Mouse (Mus musculus): ENCODE results near the gene Gga2.

The Gga2 gene

DNA sequence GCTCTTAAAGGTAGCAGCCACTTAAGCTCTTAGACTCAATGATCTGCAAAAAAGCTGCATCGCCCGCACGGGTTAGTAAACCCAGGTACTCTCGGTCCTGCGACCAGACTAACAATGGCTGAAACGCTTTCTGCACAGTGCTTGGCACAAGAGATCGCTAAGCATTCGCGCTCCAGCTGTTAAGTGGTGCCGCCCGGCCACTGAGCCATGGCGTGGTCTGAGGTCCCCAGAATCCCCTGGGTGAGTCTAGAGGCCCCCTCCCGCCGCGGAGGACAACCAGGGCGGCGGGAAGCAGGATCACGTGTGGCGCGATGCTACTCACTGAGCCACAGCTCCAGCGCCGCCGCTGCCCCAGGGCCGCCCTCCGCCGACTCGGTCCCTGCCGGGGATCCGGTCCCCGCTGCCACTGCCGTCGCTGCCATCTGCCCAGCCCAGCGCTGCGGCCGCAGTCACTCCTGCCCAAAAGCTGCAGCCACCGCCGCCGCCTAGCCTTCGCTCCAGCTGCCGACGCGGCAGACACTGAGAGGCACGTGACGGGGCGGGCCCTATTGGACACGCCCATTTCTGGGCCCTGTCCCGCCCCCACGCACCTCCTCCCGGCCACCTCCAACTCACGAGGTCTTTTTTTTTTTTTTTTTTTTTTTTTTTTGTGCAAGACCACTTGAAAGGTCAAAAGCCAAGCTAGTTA, at the start of gene Gga2:
Gene Gga2, minus strand, starts transcription at position 556 of the 688 bp plus-strand sequence.
- DNase-seq = peak; percentile 87

DNA sequence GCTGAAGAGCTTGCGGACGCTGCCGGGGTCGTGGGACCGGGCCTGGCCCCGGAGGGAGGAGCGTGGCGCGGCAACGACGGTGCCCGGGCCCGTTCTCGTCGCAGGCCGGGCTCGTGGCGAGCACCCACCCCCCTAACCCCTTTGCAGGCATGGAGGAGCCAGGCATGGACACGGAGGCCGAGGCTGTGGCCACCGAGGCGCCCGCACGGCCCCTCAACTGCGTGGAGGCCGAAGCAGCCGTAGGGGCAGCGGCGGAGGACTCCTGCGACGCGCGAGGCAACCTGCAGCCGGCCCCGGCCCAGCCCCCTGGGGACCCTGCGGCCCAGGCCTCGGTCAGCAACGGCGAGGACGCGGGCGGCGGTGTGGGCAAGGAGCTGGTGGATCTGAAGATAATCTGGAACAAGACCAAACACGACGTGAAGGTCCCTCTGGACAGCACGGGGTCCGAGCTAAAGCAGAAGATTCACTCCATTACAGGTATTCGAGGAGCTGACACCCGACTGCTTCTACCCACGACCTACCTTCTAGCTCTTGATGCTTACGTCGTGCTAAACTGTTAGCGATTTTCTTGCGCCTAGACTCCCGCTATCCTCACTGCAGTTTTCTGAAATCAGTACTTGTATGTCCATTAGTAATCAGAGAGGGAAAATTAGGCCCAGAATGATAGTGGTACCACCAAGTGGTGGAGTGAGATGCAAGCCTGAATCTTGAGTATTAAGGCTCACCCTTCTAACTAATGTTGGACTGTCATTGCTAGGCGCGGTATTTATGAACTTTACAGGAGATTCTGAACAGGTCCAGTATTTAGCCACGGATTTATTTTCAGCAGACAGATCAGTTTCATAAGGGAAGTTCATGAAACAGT, 46.7 kb upstream of the Gga2 start:
- no peak for DNase-seq

DNA sequence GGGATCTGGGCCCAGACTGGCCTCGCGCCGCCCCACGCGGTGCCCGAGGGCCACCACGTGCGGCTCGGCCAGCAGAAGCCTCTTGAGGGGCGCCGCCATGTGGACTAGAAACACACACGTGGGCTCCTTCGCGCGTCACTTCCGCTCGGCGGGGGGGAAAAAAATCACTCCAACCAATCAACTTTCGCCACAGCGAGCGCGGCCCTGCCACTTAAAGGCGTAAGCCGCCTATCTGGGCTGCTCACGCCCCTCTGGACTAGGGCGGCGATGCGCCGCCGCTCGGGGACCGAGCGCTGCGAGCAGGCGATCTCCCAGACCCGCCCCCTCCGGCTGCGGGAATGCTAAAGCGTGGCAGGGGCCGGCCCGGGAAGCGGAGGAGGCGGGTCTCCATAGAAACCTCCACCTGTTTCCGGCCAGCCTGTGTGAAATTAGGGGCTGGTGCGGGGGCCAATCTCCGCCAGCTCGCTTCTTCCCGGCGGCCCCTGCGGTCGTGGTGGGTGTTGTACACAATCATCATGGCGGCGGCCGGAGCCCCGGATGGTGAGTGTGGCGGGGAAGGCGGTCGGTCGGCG, 46.0 kb upstream of the Gga2 start, which contains the start of the genes Ubfd1 and Ears2:
Gene Ubfd1, plus strand, starts transcription at position 231 of the 572 bp plus-strand sequence.
Gene Ears2, minus strand, starts transcription at position 319 of the 572 bp plus-strand sequence.
- DNase-seq = peak; percentile 98

DNA sequence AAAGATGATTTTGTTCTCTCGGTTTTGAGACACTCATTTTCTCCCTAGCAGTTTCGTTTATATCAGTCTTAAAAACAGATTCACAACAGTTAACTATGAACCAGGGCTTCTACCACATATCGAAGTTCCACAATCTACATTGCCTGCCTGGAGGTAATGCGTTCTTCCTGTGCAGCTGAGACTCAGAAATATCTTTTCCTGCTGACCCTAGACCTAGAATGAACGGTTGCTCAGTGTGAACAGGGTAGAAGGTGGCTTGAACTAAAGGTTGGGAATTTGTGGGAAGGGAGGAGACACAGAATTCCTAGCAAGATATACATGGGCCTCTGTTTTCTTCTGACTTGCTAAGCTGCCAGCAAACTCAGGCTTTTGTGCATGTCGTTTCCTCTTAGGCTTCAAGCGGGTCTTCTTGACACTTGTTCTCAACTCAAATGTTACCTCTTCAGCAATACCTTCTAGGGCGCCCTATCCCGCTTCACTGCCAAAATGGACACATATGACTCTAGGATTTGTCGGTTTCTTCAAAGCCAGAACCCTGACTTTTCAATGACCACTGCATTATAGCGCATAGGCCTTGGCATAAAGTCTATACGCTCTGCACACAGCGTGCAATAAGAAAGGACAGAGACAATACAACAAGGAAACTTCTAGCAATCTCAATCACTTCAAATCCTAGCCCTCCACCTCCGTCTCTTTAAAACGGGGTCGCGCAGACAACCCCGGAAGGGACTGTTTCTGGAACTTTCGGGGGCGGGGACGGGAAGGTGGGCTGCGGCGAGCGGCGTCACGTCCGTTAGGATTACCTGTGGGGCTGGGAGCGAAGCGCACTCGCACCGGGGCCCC, 45.3 kb upstream of the Gga2 start:
- DNase-seq = no peak

DNA sequence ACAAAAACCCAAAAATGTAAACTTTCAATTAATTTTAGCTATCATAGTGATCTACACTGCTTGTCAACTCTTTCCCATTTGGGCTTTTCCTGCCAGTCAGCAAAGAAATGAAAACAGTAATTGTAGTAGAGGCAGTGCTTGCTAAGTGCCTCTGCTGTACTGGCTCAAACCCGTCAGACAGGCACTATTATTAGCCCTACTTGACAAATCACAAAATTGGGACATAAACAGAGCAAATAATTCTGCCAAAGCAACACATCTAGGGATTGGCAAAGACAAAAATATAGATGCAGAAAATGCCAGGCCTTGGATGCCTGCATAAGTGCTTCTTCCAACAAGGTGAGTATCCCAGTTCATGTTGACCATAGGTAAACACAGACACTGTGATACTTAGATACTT, 44.6 kb upstream of the Gga2 start:
- DNase-seq = no peak

DNA sequence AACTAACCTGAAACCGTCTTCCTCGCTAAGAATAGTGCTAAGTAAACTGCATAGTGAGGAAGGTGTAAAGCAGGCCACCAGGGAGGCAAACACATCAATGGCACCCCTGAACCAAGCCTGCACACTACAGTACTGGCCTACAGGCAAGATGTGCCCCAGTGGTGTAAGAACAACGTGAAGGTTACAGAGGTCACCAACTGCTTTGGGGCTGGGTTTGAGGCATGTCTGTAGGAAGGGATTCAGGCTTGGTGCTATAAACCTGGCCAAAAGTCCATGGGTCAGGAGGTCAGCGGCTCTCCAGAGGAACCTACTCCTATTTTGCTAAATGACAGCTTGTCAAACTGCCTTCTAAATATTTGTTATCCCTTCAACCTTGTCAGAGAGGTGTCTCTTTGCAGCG, 35.6 kb upstream of the Gga2 start:
- DNase-seq = no peak

DNA sequence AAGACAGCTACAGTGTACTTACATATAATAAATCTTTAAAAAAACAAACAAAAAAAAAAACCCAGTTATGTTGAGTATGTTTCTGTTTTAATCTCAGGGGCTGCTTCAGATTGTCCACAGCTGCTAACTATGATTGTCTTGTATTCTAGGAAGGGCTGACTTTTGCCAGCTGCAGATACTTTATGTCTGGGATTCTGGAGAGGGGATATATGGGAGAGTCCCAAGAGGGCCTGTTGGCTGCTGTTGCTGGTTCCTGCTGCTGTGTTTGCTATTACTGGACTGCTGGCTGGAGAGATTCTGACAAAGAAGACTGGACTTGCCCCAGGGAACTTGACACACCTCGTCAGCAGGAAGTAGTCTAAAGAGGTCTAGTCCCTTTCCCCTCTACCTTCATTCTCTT, 29.8 kb upstream of the Gga2 start:
- no peak for DNase-seq

DNA sequence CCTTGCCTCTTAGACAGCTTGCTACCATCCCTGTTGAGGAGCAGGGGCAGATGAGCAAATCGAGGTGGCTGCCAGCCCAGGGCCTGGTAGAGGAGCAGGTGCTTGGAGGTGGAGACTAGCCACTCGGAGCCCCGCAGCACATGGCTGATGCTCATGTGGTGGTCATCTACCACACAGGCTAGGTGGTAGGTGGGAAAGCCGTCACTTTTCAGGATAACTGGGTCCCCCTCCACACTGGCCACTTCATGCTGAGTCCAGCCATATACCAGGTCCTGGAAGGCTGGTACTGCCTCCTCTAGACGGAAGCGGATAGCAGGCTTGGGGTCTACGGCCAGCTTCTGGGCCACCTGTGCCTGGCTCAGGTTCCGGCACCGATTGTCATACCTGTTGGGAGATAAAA, 27.2 kb upstream of the Gga2 start:
- DNase-seq = no peak

DNA sequence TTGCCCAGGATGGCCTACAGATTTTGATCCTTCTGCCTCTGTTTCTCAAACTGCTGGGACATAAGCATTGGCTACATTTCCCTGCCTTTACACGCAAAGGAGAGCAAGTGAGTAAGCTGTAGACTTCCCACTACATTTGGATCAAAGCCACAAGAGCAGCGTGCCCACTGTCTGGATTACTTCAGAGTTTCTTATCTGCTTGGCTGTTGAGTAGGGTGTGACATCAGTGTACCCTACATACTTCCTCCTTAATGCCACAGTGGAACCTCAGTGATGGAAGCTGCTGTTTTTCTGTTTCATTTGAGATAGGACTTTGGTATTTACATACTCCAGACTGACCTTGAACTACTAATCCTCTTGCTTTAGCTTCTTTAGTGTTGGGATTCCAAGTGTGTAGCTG, 25.8 kb upstream of the Gga2 start:
- DNase-seq = no peak

DNA sequence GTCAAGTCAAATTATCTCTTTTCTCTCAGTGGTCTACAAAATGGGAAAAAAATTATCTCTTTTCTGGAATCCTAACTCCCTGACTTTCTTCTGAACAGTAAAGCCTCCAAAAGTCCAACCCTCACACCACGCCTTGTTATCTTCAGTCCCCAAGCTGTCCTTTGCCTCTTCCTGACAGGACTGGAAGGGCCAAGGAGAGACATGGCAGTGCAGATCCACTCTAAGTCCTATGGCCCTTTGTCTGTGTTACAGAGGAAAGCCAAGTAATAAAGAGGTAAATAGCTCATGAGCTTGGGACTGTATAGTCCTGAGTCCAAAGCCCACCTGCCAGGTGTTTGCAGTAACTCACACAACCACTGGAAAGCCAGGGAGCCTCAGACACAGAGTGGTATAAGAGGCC, 24.7 kb upstream of the Gga2 start:
- DNase-seq = no peak

DNA sequence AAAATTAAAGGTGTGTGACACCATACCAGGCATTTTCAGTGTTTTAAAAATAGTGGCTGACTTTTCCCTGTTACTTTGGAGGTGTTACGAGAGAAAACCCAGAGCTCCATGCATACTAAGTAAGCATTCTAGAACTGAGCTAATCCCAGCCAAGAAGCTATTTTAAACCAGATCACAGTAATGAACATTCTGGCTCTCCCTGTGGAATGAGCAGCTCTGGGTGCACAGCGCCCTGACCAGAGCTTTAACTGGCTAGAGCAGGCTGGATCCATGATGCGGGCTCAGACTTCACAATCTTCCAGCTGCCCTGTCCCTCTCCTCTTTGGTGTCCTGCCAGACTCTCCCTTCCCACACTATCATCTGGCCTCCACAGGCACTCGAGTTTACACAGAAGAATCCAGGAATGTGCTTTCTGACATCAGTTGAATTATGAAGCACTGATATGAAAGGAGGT, 24.2 kb upstream of the Gga2 start:
- peak; percentile 32 for DNase-seq

DNA sequence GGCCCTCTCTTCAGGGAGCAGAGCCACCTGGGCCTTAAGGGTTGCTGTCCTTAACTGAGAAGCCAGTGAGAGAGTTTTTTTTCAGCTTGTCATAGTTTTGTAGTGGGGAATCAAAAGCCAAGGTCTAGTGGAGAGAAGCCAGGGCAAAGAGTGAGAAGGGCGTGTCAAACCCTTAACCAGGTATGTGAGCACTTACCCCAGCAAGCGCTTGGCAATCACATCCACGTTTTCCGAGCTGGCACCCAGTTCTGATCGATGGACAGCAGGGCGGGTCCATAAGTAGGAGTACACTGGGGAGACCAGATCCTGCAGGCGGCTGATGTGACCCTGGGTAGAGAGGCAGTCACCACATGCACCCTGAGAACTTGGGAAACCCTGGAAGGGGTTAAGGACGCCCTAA, 23.1 kb upstream of the Gga2 start:
- DNase-seq = no peak

DNA sequence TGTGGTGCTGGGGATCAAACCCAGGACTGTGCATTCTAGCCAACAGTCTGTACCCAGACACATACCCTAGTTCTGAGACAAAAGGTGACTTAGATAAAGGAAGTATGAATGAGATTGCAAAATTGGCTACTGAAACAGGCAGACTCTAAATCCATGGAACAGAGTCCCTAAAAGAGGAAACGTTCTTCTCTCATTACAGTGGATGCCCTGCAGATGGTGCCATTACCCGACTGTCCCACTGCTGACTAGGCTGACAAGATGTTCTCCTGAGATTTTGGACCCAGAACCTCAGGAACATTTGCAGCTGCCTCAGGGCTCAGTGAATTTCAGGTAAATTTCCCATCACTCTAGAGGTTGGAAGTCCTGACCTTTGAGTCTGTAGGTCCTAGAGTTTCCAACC, 13.3 kb upstream of the Gga2 start:
- DNase-seq = no peak

DNA sequence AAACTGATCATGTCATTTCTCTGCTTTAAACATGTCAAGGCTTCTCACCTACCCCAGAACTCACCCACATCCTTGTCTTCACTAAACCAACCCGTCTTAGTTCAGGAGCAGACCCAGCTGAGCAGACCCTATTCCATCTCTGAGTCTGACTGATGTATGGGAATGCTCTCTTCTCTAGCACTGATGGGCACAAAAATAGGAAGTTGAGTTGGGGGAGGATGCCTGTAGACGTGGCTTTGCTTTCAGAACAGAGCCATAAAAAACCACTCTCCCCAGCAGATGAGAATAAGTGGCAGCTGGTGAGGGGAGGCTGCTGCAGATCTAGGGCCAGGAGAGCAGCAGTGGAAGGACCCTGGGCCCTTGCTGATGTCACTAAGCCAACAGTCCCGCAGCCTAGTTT, 12.3 kb upstream of the Gga2 start:
- no peak for DNase-seq

DNA sequence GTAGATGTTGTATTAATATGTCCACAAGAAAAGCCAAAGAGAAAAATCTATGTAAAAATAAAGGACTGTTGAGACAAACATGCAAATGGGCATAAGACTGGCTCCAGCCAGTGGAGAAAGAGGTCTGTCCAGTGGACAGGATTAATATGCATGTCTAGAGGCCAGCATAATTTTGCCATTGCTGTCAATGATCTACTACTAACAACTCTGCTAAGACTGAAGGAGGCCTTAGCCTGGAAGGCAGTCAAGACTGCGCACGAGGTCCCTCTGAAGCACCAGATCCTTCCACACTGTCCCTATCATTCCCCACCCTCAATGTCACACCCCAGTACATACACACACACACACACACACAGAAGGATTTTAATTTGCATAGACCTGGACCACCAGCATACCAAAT, 1.1 kb upstream of the Gga2 start:
- no peak for DNase-seq

DNA sequence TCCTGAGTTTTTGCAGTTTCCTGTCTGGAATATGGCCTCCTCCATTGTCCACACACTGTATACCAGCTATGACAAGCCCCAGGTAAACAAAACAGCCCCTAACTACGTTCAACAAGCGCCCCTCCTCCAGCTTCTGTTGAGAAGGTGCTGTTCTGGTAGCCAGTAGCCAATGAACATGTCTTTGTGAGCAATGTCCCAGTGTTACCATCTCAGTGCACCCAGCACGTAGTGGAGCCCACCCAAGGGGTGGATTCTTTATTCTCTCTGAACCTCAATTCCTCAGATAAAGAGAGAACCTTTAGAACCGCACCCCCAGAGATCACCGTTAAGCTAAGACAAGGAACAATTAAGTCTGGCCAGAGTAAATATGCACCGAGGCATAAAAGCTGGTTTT, 752 bp downstream of the Gga2 start:
- DNase-seq = peak; percentile 8

DNA sequence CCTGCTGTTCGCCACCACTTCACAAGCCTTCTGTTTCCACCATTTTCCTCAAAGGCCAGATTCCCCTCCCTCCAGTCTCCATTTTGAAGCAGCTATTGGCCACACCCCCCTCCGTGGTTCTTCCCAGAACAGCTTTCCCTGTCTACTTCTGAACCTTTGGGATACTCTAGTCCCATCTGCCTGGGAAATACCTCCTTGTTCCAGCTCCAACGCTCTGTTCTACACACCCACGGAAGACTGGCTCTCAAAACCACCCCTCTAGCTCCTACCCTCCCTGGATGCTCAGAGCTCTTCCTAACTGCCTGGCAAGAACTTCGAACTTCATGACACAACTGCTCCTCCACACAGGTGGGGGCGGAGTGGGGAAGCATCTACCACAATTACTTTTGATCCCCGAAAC, 2.0 kb downstream of the Gga2 start:
- peak; percentile 53 for DNase-seq

DNA sequence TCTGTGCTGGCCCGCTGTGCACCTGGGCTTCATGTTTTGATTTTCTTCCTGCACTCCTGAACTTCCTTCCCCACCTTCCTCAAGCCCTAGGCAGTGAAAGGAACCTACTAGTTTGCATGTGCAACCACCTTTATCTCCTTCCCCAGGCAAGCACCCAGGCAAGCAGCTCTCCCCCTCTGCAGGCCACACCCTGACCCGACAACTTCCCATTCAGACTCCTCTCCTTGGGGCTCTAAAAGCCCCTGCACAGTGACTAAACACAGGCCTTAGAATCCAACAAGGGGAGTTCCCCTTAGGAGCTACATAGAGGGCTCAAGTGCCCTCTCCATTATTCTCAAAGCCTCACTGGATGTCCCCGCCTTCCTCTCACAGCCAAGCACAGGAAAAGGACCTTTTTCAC, 2.8 kb downstream of the Gga2 start:
- DNase-seq = no peak

DNA sequence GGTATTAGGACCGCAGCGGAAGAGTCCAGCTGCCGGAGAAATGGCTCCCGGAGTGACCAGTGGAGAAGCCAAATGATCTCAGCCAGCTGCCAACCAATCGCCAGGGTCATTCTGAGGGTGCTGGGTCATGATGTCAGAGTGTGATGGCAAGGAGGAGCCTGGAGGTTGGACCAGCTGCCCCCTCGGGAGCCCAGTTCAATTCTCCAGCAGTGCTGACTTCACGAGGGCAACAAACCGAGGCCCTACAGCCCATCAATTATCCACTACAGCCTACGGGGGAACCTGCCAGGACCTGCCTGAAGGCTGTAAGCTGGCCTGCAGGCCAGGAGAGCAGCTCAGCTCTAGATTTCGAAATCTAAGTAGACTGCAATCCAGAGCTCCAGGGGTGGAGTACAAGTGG, 5.3 kb downstream of the Gga2 start:
- no peak for DNase-seq

DNA sequence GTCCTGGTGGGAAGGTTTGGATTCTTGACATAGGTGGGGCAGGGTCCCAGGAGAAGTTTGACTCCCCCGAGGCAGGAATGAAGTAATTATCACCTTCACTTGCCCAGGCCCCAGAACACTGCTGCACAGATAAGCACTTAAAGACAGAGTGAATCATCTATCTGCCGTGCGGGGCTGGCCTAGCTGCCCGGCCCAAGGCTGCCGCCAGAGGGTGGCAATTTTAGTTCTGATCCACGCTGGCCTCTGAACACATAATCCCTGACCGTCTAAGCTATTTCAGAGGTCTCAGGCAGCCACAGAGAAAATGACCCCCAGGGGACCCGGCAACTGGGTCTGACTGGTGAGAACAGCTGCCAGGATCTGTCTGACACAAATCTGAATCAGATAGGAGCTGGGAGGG, 5.9 kb downstream of the Gga2 start:
- no peak for DNase-seq

DNA sequence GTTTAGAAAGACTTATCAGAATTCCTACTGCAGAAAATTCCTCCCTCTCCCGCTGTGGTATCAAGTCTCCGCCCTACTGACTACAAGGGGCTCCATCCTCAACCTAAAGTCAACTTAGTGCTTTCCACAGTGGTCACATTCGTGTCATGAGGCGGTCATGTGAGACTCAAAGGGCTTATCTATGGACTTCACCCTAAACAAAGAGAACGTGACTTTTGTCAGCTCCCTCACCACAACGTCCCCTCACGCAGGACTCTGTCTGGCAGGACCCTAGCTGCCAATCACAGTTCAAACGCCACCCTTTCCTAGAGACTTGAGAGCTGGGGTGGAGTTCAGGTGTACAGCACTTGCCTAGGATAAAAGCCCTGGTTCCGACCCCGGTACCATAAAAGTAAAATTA, 8.1 kb downstream of the Gga2 start:
- no peak for DNase-seq

DNA sequence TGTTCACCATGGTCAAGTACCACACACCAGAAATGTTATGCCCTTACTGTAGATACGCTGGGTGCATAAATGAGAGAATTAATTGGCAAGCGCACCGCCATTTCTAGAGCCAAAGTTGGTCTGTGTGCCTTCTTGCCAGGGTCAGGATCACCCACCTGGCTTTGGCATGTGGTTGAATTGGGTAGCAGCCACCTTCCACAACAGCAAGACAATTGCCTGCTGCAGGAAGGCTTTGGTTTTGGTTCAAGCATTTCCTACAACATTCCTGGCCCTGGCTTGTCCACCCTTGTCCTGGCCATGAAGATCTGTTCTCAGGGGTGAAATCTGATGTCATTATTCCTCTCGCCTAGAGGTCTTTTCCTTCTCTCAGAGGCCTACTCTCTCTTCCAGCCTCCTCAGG, 8.7 kb downstream of the Gga2 start:
- DNase-seq = no peak

DNA sequence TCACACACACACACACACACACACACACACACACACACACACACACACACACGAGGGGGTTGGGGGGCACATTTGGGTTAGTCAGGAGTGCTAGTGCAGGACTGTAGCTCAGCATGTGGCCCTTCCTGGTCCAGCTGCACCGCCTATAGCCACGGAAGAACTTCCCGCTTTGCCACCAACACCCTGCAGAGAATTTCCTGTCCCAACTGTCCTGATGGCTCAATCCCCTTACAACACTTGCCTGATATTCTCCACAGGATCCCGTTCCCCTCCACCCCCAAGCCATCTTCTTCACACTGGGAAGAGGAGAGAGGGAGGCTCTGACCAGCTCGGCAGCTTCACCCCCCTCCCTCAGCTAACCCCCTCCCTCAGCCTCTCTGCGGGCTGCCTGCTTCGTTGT, 20.6 kb downstream of the Gga2 start:
- DNase-seq = no peak
